Mouse (Mus musculus) small intestine, adult 2 months (tissue): ENCODE data around the gene Szt2.

Source experiments
- CTCF ChIP-seq: fragments of 200-500 bp; IDR thresholded peaks from 2 replicates; pipeline ENCODE4 v1.5.1; 2012; ENCODE audit warnings: low read depth, mild to moderate bottlenecking, control low read depth, inconsistent platforms, low read length, moderate library complexity, mixed read lengths; ENCODE audit not compliant: insufficient replicate concordance, insufficient read length; ENCODE audit errors: extremely low read depth
- POLR2A ChIP-seq: fragments of 200-500 bp; IDR thresholded peaks from 2 replicates; pipeline ENCODE4 v1.6.1; 2012; ENCODE audit warnings: low read depth, mild to moderate bottlenecking, control low read depth, inconsistent platforms, low read length, moderate library complexity

GRCm38 (mm10) chr4:118347529-118348309 lies 61.4 kb downstream of the Szt2 start:
- TF ChIP-seq POLR2A (no peak), CTCF (no peak)
